Mouse (Mus musculus) Muller cell, postnatal 12 days (primary cell): ENCODE data around the gene Lypd6b.

Experiments used
- DNase-seq: peaks from one replicate; pipeline ENCODE4 v3.0.0-alpha.2; 2015; ENCODE audit errors: inconsistent ontology term

Gene Lypd6b

DNA sequence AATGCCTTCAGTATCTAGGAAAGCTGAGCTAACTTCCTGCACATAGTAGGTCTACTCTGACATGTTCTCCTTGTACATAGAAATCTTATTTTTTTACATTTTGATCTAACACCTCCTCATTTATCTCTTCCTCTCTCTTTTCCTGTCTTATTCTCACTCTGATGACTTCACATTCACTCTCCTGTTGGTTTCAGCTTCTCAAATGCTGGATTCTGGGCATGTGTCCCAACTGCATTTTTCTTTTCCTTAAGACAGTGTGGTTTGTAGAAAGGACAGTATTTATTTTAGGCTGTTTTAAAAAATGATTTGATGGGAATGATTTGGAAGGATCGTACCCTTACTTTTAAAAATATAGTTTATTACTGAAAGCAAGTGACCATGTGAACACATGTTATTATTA lies 34.8 kb downstream of the Lypd6b start:
- DNase-seq: no peak

- DNase-seq: no peak
These were observed 38.1 kb downstream of the Lypd6b start for GRCm38 (mm10) chr2:49825588-49825987.

- DNase-seq: no peak
These were observed 40.3 kb downstream of the Lypd6b start for GRCm38 (mm10) chr2:49827756-49828155.

GRCm38 (mm10) chr2:49830369-49830768 lies 42.9 kb downstream of the Lypd6b start:
- DNase-seq: no peak

DNA sequence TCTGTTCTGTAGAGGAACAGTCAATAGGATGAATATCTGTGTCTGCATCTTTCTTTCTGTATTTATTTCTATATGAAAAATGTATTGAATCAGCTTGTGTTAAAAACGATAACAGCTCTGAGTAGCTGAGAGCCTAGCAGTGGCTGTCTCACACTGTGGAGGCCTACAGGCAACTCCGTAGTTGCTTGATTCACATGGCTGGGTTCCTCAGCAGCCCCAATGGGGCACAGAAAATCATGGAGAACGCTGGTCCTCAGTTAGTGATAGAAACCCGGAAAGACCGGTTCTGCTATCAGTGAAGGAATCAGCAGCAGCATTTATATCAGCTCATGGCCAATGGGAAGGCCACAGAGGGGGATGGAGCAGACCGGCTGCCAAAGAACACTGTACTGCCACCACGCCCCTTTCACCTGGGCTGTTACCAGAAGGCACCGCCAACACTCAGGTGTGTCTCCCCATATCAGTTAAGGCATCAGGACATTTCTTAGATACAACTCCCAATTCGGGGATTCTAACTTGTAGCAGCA lies 44.9 kb downstream of the Lypd6b start:
- DNase-seq: no peak

DNA sequence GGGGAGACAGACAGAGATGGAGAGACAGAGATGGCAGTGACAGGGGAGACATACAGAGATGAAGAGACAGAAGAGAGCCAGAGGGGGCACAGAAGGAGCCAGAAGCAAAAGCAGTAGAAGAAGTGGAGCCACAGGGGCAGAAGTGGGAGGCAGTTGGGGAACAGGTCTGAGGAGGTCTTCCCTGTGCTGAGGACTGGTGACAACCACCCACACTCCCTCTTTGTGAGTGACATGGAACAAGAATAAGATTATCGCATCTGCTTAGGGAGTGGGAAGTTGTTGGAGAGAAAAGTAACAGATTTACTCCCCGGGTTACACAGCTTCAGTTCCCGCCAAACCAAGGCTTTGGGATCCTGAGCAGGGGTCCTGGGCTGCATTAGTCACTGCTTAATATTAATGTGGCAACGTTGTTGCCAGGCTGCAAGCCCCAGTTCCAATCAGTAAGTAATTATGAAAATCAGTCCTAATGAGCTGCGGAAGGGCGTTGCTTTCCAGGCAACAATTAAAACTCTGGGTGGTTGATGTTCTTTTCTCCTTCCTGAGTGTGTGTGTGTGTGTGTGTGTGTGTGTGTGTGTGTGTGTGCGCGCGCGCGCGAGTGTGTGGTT lies 50.1 kb downstream of the Lypd6b start:
- DNase-seq: peak; percentile 73

DNA sequence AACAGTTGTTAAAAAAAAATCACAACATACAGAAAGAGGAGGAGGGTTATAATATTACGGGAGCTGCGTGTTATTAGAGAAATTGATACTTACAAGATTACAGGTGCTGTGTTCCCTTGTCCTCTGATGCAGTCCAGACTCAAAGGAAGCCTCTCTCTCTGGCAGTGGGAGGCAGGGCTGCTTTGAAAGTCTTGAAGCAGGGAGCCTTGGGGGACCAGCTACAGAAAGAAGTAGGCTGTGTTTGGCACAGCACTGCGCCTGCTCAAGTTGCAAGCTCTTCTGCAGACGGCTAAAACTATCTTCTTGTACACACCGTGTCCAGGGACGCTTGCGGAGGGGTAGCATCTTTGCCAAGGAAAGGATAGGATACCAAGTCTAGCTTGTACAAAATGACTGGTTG lies 51.1 kb downstream of the Lypd6b start:
- no peak for DNase-seq

DNA sequence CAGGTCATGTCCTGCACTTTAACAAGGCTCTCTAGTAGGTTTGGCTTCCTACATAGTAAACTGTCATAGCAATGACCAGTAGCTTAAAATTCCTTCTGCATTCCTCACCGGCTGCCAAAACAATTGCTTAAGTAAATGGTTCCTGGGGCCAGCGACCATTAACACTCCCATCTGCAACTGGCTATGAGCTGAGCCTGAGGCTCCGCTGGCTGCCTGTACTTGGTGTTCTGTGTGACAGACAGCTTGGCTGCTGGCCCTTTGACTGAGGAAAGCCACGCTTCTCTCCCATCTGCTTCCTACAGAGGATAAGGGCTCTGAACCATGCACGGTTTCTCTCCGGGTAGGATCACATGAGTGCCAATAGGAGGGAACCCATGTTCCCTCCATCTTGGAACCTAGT lies 53.1 kb downstream of the Lypd6b start:
- DNase-seq: peak; percentile 72

- DNase-seq: no peak
These were observed 53.6 kb downstream of the Lypd6b start for GRCm38 (mm10) chr2:49841089-49841488.

GRCm38 (mm10) chr2:49845104-49845503 lies 57.6 kb downstream of the Lypd6b start:
- DNase-seq: peak; percentile 88

DNA sequence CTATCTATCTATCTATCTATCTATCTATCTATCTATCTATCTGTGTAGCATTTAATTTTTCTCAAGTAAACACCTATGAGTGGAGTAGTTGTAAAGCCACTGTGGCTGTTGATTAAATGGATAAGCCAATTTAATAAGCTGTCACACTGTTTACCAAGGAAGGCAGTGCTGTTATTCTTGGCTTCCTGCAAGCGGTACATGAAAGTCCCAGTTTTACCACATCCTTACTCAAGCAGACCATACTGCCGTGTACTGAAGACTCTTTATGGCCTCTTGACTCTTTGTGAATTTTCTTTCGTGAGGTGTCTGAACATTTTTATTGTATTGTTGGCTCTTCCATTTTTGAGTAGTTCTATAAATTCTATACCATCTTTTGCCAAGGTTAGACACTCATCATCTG lies 58.6 kb downstream of the Lypd6b start:
- DNase-seq: no peak

- DNase-seq: no peak
These were observed 59.4 kb downstream of the Lypd6b start for GRCm38 (mm10) chr2:49846880-49847279.

DNA sequence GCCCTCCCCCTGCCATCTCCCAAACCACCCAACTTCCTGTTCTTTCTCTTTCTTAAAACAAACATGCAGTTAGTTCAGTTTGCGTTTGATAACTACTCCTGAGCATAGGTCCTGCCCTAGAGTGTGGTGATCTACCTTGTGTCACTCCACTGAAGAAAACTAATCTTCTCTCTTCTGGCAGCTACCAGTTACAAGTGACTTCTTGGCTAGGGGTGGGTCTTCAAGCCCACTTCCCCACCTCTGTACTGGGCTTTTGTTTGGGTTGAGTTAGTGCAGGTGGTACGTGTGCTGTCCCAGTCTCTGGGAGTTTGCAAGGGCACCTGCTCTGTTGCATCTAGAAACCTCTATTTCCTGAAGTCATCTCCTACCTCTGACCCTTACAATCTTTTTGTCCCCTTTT lies 60.3 kb downstream of the Lypd6b start:
- no peak for DNase-seq

- DNase-seq: no peak
These were observed 62.3 kb downstream of the Lypd6b start for GRCm38 (mm10) chr2:49849771-49850170.

- DNase-seq: no peak
These were observed 64.5 kb downstream of the Lypd6b start for GRCm38 (mm10) chr2:49851977-49852376.

DNA sequence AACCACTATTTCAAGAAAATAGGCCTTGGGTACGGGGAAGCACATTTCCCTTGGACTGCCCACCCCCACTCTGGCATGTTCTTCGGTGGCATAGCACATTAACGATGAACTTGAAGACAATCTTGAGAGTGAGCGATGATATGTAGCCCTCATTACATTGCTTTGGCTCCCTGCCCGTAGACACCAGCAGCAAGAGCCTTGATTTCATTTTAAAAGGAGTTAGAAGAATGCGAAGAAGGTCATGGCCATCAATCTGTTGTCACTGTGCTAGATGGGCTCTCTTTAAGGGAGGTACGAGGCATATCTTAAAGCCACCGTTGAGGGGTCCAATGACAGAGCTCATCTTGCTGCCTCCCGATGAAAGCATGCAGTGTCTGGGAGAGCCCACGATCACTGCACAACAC lies 68.7 kb downstream of the Lypd6b start:
- DNase-seq: peak; percentile 26

DNA sequence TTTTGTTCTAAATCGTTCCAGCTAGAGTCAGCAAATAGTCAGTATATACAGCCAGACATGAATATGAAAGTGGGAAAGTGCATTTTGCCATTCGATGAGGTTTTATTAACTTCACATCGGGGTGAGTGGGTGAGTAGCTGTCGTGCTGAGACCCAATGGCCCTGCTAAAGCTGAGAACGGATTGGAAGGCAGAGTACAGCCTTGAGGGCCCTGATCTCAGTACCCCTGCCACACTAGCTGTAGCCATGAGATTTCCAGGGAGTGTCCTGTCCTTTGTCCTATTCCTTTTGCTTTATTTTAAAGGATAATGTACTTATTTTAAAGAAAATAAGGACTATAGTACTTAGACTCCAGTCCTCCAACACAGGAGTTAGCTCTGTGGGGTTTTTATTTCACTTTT lies 69.1 kb downstream of the Lypd6b start:
- no peak for DNase-seq

GRCm38 (mm10) chr2:49860219-49860962 lies 72.9 kb downstream of the Lypd6b start:
- no peak for DNase-seq

DNA sequence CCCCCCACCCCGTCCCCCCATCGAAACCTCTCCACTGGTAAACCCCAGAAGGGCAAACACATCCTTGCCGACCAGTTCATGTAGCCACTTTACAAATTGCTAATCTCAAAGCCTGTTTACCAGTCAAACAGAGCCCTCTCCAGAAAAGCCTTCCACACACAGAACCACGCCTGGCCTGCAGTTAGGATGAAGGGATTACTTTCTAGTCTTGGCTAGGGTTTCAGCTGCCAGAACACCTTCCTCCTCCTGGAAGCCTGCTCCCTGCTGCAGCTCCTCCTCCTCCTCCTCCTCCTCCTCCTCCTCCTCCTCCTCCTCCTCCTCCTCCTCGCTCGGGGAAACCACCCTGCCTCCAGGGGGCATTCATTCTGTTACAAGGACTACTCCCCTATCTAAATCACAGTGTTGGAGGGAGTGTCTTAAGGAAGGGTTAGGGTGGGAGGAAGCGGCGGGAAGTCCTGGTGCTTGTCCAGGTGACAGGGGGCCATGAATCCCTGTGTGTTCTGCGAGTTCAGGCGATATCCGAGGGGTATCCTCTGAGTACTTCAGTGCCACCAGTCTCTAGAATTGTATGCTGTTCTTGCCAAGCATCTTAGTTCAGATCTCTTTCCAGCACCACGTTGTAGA lies 73.6 kb downstream of the Lypd6b start:
- no peak for DNase-seq

GRCm38 (mm10) chr2:49861658-49862057 lies 74.2 kb downstream of the Lypd6b start:
- DNase-seq: no peak

- DNase-seq: no peak
These were observed 80.8 kb downstream of the Lypd6b start for GRCm38 (mm10) chr2:49868116-49868858.

GRCm38 (mm10) chr2:49869044-49869443 lies 81.6 kb downstream of the Lypd6b start:
- DNase-seq: peak; percentile 40
